Mouse (Mus musculus) right cerebral cortex, postnatal 36 days (tissue): ENCODE data around the gene Gps1.
"Not testable (repeated sequence)": the region's sequence is repeated elsewhere in the genome, so short reads cannot be mapped to it uniquely, and the experiment has no call there.

Experiments
- DNase-seq, 2 experiments: peaks; one replicate each; pipeline ENCODE4 v3.0.0; 2022; ENCODE audit warnings: low spot score in 2 of 2, mixed read lengths in 1 of 2

Gene Gps1

DNA sequence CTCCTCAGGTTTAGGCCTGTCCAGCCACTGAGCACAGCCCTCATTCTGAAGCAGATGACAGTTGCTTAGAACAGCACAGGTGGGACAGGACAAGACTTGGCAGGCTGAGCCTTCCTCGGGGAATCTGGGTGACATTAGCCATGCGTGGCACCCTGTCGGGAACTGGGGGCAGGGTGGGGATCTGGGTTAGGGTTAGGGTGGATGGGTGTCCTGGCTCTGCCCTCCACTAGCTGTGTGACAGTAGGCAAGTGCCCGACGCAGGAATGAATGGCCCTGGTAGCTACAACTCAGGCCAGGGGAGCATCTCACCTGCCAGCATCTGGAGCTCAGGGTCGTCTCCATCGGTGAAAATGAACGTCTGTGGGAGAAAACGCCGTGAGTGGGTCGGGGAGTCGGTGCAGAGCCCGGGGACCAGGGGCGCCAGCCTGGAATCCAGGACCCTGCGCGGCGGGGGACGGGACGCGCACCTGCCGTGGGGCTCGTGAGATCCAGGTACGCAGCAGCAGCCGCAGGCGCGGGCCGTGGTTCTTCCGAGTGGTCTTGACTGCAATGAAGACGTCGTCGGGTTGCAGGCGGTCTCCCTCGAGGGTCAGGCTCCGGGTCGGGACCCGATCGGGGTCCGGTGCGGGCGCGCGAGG lies 527 bp upstream of the Gps1 start:
- DNase-seq = no peak

DNA sequence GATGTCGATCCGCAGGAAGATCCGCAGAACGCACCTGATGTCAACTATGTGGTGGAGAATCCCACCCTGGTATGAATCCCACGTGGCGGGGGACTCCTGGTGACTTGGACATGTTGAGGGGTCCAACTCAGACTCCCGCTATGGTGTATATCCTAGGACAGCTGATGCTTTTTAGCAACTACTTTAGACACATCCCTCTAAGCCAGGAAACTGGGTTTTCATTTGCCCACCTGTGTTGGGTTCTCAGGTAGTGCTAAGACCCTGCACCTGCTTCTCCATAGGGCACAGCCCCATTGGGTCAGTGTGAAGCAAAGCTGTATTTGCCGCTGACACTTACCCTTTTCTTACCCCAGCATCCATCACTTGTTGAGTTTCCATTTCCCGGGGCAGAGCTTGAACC lies 1.1 kb downstream of the Gps1 start:
- no peak for DNase-seq

DNA sequence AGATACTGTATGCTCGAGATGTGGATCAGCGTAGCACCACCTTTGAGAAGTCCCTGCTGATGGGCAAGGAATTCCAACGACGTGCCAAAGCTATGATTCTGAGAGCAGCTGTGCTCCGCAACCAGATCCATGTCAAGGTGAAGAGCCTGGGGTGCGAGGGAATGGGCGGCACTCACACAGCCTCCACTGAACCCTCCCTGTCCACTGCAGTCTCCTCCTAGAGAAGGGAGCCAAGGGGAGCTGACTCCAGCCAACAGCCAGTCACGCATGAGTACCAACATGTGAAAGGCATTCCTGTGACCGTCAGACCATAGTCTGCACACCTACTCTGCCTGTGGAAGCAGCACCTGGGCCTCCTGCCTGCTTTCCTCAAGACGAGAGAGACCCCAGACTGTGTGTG lies 4.4 kb downstream of the Gps1 start:
- DNase-seq = not testable (repeated sequence)

DNA sequence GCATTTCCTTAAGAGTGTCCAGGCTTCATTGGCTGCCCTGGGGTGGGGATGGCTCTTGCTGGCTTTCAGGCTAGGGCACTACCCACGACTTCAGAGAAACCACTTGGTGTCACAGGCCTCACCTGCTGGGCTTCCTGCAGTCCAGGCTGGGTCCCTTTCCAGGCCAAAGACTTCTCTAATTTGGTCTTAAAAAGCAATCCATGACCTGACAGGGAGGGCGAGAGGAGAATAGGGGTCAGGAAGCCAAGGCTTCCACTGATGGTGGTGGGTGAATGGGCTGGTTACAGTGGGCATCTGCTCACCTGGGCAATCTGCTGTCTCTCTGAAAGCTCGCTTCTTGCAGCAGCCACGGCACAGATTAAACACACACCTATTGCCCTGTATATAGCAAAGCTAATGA lies 5.3 kb downstream of the Gps1 start:
- no peak for DNase-seq

DNA sequence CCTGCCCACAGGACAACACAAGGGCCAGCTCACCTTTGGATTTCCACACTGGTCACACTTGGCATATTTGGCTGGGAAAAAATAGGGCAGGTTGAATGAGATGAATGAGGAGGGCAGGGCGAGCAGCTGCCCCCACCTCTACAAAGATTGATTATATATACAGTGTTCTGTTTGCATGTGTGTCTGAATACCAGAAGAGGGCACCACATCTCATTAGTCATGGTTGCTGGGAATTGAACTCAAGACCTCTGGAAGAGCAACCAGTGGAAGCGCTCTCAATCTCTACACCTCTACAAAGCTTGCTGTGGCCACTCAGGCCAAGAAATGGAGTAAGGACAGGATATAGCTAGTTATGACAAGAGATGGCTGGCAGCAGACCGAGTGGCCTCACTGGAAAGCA lies 5.7 kb downstream of the Gps1 start:
- no peak for DNase-seq

DNA sequence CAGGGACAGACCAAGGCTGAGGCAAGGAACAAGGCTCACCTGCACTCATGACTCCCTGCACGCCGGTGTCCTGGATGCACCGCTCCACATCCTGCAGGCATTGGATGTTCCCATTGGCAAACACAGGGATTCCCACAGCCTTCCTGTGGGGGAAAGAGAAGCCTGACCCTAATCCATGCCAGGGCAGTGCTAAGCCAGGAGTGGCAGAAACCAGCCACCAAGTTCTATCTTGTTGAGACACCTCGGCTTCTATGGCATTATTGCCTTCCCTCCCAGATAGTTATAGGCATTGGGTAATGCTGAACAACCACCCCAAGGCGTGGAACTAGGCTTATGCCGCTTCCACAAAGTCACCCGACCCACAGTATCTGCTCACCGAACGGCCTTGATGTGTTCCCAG lies 8.6 kb downstream of the Gps1 start:
- no peak for DNase-seq

DNA sequence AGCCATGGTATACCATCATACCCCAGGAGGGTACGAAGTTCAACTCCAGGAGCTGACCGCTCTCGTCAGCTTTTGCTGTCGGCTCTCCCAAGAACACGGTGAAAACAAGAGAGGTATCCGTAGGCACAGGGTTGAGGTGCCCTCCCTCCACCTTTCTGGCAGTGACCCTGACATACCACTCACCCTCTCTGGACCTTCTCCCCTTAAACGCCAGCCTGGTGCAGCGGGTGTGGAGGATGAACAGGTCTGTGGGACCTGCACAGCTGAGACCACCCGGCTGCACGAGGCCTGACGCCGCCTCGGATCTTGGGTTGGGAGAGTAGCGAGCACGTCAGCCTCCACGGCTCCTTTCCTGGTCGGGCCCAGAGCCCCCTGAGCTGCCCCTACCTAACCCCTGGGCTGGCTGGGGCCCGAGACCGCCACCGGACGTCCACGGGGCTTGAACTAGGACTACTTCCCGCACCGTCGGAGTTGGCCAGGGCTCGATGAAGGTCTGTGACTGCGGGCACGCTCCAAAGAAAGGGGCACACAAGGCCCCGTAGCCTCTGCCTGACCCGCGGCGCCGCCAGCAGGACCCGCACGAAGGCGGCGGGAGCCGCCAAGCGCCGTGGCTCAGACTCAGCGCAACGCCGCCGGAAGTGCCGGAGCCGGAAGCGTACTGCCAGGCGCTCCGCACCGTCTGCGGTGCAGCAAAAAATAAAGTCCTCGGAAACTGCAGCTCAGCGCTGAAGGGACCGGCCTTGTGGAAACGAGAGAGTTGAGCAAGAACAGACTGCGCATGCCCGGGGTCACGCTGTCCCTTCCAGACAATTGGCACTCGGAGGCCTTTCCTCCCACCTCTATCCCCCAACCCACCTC lies 11.9 kb downstream of the Gps1 start, which contains the start of gene Dus1l:
Dus1l (minus strand) TSS at position 648 of the 858 bp plus-strand sequence.
- DNase-seq = peak; percentile 91 to 92

DNA sequence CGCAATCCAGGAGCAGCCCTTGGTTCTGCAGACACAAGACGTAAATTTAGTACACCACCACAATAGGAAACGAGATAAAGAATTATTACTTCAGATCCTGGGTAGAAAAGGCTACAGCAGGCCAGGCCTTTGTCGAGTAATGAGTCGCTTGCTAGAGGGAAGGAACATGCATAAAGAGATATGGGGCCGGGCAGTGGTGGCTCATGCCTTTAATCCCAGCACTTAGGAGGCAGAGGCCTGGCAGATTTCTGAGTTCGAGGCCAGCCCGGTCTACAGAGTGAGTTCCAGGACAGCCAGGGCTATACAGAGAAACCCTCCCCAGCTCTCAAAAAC lies 12.5 kb downstream of the Gps1 start:
- no peak for DNase-seq

DNA sequence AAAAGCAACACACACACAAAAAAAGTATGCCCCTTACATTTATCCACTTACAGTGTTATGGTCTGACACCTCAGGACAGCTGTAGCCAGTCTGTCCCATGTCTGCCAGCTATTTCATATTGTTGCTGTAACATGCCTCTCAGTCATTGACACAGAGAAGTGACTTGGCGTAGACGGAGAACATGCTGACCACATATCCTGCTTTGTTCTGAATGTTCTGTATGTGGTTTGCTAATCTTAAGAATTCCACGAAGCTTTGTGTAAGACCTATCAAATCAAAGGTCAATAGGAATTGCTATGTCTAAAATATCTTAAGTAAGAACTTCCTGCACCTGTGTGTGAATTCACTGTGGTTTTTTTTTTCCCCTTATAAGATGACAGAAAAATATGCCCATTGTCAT lies 14.2 kb downstream of the Gps1 start:
- DNase-seq = no peak

DNA sequence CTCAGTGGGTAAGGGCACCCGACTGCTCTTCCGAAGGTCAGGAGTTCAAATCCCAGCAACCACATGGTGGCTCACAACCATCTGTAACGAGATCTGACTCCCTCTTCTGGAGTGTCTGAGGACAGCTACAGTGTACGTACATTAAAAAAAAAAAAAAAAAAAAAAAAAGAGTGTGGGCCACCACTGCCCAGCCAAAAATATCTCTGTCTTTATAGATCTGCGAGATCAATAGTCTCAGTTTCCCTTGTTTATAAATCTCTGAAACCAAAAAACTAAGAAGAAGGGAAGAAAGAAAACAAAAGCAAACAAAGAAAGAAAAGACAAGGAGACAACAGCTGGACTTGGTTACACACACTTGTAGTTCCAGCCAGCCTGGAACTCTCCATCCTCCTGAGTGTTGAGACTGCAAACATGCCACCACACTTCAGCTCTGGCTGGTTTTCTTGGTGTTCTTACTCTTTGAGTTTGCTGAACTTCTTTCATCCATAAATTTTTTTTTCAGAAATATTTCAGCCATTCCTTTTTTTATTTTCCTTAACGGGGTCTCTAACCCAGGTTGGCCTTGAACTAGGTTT lies 15.3 kb downstream of the Gps1 start:
- DNase-seq = no peak

DNA sequence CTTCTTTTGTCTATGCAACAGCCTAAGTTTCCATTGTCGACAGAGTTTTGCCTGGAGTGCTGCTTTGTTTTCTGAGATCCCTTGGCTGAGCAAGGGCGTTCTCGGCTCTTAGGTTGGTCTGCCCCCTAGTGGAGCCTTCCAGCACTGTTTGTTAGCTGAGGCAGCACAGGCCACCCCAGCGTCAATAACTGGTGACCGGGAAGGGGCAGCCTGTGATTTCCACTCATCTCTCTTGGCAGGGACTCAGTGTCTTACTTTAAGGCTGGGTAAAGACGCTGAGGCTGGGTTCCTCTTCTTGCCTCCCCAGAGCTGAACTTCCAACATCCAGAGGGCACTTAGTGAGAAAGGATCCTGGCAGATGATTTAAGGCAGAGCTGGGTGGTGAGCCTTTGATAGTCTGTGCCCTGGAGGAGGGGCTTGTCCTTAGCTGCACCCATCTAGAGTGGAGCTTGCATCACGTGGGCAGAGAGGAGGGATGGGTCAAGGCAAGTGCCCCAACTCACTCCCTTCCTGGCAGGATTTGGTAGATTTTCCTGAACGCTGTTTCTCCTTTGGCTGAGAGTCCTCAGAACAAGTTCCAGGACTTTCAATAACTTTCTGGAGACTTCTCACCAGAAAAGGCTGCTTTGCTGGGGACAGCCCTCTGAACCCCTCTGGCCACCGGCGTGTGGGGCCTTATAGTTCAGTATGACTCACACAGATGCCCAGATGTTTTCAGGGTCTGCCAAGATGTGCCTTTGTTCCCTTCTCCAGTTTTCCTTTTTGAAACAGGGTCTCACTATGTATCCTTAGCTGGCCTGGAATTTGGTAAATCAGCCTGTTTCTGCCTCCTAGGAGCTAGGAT lies 16.2 kb downstream of the Gps1 start:
- peak; percentile 56 to 65 for DNase-seq

DNA sequence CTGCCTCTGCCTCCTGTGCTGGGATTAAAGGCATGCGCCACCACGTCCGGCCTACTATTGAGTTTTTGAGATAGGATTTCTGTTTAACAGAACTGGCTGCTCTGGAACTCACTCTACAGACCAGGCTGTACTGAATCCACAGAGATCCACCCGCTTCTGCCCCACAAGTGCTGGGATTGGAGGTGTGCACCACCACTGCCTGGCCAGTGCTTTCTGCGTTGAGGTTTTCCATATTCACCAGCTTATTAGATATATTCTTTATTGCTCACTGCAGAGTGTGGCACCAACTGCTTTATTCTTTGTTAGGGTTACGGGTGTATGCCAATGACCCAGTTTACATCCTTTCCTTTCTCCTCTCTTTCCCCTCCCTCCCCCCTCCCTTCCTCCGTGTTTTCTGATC lies 20.2 kb downstream of the Gps1 start:
- DNase-seq = no peak

DNA sequence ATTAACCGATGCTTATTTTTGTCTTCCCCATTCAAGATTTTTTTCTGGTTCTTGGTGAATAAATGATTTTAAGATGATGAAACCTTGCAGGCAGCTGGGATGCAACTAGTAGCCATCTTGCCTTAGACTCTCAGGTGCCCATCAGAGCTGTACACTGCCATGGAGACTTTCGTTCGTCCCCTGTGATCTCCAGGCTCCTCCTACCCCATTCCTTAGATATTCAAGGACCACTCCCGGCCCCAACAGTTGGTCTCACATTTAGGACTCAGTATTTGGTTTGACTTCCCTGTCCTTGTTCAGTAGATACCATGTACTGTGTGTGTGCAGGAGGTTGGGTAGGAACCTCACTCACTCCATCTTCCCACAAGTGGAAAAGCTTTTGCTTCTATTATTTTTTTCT lies 20.7 kb downstream of the Gps1 start:
- DNase-seq = no peak

DNA sequence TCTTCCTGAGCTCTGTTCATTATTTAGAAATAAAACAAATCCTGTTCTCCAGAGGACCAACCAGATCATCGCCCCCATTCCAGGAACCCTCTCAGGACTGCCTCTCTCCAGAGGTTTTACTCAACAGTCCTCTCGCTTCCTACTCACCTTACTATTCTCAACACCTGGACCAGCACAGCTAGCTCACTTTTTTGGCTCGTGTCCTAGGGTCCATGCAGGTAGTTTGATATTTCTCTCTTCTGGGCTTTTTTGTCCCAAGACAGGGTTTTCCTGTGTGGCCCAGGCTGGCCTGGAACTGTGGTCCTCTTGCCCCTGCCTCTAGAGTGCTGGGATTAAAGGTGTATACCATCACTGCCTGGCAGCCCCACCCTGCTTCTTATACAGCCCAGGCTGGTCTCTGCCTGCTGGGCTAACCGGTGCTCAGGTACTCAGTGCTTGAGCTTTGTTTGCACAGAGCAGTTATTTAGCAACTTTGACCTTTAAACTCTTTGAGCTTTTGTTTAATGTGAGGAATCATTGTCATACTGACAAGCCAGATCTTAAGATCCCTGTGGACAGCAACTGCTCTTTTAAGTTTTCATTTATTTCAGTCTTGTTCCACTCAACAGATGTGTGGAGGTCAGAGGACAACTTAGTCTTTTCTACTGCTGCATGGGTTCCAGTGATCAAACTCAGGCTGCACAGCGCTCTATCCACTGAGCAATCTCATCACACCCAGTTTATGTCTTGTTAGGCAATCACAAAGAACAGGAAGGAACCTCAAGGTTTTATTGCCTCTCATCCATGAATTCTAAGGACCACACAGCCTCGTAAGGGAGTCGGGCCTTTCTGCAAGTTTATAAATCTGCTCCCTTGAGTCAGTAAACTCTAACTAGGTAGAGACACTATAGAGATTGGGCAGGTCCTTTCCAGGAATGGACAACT lies 21.6 kb downstream of the Gps1 start:
- DNase-seq = no peak

DNA sequence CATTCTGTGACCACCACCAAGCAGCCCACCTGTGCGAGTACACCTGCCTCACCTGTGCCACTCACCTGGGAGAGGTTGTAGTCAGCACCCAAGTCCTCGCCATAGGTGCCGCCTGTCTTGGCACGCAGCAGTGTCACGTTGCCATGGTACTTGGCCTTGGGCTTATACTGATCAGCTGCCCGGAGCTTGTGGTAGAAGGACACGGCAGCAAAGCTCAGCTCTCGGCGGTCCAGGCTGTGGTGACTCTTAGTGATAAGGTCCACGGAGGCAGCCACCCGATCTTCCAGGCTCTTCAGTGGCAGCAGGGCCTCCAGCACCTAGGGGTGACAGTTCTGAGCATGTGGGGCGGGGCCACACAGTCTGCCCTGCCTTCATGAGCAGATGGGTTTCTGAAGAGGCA lies 23.9 kb downstream of the Gps1 start:
- DNase-seq = no peak

DNA sequence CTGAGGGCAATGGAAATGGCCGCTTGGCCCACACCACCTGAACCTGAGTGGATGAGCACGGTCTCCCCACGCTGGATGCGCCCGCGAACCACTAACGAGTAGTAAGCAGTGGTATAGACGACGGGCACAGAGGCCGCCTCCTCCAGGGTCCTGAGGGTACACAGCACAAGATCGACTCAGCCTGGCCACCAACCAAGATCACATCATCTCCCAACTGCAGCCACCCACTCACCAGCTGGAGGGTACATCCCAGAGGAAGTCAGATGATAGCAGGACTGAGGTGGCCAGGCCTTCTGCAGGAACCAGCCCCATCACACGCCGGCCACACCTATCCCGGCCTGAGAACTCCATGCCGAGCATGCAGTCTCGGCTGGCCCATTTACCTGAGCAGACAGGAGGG lies 28.0 kb downstream of the Gps1 start:
- DNase-seq = no peak

DNA sequence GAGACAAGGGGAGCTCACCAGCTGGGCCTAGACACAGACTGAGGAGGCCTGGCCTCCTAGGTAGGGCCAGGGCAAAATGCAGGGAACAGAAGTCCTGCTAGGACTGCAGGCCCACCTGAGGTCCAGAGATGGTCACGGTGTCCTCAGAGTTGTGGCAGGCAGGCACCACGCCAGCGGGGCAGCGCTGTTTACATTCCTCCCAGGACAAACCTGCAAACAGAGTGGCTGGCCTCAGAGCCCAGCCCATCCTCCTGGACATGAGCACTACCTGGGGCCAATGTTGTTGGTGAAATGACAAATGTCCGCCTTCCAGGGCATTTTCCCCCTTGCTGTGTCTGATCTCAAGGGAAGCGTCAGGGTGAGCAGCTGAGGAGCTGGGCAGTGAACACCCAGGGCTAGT lies 33.3 kb downstream of the Gps1 start:
- DNase-seq = no peak

DNA sequence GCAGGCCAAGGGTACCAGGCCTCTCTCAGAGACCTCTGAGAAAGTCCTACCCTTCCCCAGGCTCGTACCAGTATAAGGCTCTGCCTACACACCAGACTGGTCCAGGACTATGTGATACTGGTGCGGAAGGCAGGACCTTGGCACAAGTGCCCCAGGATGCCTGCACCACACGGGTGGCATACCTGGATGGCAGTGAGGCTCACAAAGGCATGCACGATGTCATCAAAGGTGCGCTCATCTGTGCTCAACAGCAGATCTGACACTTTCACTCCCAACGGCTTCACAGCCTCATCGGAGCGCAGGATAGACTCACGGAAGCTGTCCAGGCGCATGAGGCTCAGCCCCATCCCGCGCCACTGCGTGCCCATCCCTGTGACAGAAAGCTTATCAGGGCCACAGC lies 34.2 kb downstream of the Gps1 start:
- no peak for DNase-seq

DNA sequence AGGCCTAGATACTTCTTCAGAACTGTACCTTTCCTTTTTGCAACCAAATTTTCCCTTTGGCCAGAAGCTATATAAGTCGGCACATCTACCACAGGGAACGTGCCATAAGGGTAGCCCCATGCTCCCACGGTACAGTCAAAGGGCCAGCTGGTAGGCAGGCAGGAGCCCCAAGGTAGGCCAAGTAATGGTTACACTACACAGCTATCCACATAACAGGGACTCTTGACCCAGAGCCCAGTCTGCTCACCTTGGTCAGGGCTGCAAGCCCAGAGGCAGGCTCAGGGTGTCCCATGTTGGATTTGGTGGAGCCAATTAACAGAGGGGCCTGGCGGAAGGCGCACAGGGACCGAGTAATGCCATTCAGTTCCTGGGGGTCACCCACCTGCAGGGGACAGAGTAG lies 35.5 kb downstream of the Gps1 start:
- no peak for DNase-seq

DNA sequence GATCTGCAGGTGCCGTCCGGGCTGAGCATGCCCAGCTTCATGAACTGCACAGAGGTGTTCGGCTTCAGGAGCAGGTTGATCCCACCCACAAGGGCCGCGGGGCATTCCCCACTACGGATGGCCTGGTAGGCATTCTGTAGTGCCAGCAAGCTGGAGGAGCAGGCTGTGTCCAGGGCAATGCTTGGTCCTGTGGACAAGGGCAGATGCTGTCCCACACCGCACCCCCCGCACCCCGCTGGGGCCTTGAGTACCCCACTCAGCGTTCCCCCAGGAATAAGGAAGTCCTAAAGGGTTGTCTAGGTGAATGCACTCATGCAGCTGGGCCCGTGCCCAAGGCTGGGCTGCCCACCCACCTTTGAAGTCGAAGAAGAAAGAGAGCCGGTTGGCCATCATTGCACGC lies 36.5 kb downstream of the Gps1 start:
- DNase-seq = no peak
